Mouse (Mus musculus): ENCODE measurements around the gene Hoxa7. TPM values are rescaled to one million over a fixed set of nuclear protein-coding genes. Genes with fewer than 3 reads are reported as not detected.
A peak's percentile ranks its signal among the peaks of the same experiment; 100 is the strongest.

The Hoxa7 gene
- total and polyA plus RNA-seq, 3 experiments = 15.3 to 30.3 (median 21.3) TPM

- no peak for DNase-seq
Observed at GRCm38 (mm10) chr6:52253511-52254500, 32.2 kb upstream of the Hoxa7 start.

- DNase-seq = no peak
Observed at GRCm38 (mm10) chr6:52252775-52253376, 31.2 kb upstream of the Hoxa7 start.

- no peak for DNase-seq
Observed at GRCm38 (mm10) chr6:52252016-52252774, 30.5 kb upstream of the Hoxa7 start.

- DNase-seq = no peak
Observed at GRCm38 (mm10) chr6:52251177-52251879, 29.7 kb upstream of the Hoxa7 start.

- no peak for DNase-seq
Observed at GRCm38 (mm10) chr6:52249826-52250225, 28.2 kb upstream of the Hoxa7 start.

DNA sequence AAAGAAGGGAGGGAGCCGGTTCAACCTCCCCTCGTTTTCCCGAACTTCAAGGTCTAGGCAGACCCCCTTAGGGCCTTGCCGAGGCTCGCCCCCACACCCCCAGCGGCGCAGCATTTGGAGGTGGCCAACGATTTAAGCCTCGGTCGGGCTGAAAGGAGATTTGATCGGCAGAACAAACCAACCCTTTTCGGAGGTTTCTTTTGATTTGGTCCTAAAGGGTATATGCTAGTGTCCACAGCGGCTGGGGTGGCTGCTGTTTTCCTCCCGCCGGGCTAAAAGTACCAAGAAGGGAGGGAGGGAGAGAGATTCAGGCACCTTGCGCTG lies 27.7 kb upstream of the Hoxa7 start:
- no peak for DNase-seq

- DNase-seq = no peak
Observed at GRCm38 (mm10) chr6:52248638-52249414, 27.2 kb upstream of the Hoxa7 start.

DNA sequence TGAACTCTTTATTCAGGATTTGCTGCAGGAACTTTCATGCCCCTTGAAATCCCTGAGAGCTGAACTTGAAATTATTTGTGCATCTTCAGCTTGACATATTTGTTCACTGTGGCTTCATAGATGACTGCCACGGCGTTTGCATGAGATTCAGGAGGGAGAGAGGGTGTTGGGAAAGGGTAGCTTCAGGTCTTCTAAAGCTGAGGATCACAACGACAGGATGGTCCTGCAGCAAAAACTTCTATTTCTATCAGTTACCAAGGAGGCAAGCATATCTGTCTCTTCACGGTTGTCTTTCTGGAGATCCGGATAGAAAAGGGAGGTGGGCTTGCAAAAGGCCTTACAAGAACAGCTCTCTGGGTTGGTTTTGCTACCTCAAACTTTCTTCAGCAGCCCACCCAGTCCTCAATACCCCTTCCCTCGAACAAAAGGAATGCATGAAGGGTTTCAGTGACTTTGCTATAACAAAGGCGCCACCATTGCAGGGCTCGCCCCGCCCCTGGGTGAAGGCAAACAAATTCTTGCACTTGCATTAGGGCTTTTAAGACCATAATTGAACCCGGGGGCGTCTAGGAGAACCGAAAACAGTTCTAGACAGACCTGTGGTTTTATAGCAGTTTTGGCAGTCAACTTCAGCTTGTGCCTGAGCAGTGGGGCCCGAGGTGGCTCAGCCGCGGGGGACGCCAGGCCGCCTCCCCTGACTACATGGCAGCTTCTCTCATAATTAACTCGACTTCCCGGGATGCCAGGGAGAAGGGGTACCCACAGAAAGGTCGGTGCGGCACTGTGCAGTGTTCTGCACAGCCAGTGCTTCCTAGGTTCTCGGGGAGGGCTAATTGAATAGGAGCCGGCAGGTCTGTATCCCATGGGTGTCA lies 26.3 kb upstream of the Hoxa7 start:
- DNase-seq = no peak

- no peak for DNase-seq
Observed at GRCm38 (mm10) chr6:52246916-52247315, 25.3 kb upstream of the Hoxa7 start.

DNA sequence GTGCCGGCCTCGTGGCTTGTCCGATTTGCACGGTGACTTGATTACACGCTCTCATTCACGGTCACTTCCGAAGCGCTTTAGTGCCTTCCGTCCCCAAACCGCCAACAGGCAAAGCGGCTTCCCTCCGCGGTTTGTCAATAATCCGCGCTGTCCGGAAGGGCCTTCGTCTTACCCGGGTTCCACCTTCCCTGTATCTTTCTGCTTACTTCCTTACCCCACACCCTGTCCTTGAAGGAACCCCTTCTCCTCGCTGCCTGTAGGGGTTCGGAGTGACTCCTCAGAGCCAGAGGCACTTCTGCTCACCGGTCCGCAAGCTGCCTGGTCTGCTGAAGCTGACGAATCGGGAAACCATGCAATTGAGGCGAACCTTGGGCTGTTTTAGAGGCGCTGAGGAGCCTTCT lies 24.7 kb upstream of the Hoxa7 start:
- DNase-seq = no peak

- DNase-seq = no peak
Observed at GRCm38 (mm10) chr6:52245757-52246142, 24.1 kb upstream of the Hoxa7 start, which contains the start of gene Hoxa11. Gene Hoxa11, minus strand, starts transcription at chr6:52245810.

- DNase-seq = no peak
Observed at GRCm38 (mm10) chr6:52245040-52245756, 23.5 kb upstream of the Hoxa7 start.

DNA sequence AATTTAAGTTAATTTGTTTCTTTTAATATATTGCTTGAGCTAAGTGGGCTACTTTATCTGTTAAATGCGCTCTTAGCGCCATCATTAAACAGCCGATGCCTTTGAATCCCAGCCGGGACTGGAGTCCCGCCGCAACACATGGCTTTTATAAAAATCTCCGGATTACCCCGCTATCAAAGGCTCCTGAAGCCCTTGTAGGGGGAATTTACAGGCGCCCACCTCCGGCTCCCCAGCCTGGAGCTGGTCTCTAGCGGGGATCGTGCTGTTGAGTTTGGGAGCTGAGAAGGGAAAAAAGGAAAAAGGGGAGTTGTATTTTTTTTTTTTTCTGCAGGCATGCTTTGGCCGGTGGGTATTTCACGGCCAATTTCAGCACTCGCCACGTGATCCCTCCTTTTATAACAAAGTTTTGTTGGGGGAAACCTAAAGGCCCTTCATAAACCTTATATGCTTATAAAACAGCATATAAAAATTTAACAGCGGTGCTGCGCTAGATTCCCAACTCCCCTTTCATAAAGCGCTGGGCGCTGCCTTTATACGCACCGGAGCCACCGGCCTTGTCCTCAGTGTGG lies 22.9 kb upstream of the Hoxa7 start:
- no peak for DNase-seq

DNA sequence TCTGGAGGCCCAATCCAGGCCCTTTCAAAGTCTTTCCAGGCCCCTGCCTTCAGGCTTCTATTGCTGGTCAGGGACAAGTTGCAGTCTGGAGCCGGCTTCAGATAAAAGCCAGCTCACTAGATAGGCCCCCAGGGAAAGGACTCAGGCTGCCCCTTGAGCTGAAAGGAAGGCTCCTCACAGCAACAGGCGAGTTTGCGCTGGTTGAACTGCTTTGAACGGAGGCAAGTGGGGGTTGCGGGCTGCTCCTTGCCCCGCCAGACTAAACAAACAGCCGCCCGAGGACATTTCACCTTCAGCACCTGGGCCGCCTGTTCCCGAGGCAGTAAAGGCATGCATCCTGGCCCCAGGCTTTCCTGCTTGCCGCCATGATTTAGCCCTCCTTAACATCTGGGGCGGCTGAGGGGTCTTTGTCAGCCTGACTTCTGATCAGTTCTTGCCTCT lies 22.0 kb upstream of the Hoxa7 start:
- no peak for DNase-seq

GRCm38 (mm10) chr6:52242801-52243332 lies 21.2 kb upstream of the Hoxa7 start:
- no peak for DNase-seq

DNA sequence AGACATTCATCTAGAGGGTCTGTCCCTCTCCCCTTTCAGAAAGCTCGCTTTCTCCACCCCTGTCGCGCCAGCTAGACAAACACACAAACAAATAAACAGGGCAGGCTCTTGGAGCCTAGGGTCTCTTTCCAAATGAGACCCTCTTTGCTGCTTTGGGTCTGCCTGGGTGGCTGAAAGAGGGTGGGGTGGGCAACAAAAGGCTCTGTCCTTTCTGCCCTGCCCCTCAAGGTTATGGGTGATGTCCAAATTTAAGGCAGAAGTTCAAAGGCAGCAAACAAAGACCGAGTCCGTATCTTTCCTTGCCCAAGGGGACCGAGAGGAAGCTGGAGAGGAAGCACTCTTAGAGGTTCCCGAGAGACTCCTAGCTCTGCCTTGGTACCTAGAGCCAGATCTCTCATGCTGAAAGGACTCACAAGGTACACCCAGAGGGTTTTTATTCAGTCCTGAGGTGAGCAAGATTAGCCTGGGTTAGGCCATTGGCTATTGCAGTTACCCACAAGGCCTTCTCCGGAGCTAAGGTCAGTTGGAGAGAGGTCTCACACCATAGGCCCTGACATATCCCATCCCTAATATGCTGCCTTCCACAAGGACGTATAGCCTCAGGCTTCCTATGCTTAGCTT lies 19.5 kb upstream of the Hoxa7 start:
- DNase-seq = no peak

DNA sequence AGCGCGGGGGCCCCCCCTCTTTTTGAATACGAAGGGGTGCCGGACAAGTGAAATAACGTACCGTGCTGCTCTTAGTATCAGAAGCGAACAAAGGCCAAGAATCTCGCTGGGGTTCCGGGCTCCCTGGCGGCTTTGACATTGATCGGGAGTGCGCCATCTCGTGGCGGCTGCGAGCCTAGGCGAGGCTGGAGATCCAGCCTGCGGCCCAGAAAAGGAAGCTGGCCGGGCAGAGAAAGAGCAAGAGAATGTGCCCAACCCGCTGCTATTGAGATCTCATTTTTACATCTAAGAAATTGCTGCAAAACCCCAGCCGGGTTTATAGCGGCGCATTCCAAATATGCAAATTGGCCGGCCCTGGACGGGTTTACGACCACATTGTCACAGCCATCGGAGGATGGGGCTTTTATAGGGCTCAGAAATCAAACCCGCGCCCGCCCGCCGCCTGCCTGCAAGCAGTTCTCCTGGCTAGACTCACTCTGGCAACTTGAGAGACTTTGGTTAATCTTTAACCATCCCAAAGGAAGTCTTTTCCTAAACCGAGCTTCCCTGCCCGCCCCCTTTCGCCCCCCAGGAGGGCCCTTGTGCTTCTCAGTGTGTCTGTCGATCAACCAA lies 18.8 kb upstream of the Hoxa7 start, which contains the start of gene Hoxa10:
TSS of gene Hoxa10 (minus strand) at position 466 of the 612 bp plus-strand sequence.
- DNase-seq = peak; percentile 82
